Mouse (Mus musculus): Measurements from ENCODE around the gene Dusp8.
A peak's percentile ranks its signal among the peaks of the same experiment; 100 is the strongest.

Gene Dusp8

DNA sequence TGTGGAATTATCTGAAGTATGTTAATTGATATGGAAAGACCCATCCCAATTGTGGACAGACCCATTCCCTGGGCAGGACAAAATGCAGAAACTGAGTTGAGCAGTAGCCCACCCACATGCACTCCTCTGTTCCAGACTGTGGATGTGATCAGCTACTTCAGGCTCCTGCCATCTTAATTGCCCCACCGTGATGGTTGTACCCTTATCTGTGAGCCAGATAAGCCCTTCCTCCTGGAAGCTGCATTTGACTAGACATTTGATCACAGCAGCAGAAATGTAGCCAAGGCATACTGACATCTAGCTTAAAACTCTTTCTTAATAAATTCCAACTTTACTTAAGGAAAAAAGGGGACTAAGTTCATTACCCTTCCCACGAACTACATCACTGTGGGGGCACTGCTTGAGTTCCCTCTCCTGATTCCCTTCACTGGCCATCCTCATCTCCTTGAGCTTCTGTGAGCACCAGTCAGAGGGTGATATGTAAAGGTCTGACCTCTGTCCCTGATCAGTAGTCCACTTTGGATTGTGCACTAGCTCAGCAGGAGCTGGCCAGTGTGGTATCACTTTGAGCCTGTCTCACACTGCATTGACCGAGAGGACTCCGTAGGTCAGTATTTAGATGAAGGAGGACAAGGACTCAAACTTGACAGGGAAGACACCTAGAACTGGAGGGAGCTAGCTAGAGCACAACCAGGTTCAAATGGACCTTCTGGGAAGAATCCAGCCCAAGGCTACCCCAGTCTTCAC is 9.3 kb downstream of the Dusp8 start:
- DNase-seq (ENCODE audit: low read depth, low spot score): no peak

GRCm38 (mm10) chr7:142084820-142085219 is 10.8 kb downstream of the Dusp8 start:
- no peak for DNase-seq (ENCODE audit: low read depth, low spot score)

DNA sequence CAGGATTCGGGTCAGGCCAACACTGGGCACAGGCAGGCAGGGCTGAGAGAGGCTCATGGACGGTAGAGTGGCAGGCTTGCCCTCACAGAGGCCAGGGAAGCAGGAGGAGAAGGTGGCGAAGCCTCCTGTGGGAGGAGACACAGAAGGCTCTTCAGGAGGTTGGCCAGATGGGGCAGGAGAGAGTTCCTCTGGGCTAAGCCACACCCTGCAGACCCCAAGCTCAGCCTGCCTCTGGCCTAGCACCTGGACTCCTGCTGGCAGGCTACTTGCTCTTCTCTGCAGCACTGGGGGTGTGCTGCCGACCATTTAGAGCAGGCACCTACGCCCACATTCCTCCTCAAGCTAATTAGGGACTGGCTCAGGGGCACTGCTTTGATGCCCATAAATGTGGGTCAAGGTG is 11.2 kb downstream of the Dusp8 start:
- DNase-seq (ENCODE audit: low read depth, low spot score): no peak

- no peak for DNase-seq (ENCODE audit: low read depth, low spot score)
These were observed 11.9 kb downstream of the Dusp8 start for GRCm38 (mm10) chr7:142083588-142084317.

GRCm38 (mm10) chr7:142082607-142083006 is 13.0 kb downstream of the Dusp8 start:
- DNase-seq (ENCODE audit: low read depth, low spot score): no peak

DNA sequence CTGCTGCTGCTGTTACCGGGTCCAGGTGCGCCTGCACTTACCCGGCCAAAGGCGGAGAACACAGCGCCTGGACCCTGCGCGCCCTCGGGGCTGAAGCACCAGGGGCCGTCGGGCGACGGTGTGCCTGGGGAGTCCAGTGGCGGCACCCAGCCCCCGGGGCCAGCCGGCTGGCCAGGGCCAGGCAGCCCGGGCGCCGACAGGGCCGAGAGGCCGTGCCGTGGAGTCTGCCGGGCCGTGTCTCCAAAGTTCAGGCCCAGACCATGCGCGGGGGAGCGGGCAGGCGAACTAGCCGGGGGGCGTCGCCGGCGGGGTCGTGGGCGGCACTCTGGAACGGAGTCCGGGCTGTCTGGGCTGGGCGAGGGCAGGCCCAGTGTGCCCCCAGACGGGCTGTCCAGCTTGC is 13.5 kb downstream of the Dusp8 start:
- DNase-seq (ENCODE audit: low read depth, low spot score): no peak

- DNase-seq (ENCODE audit: low read depth, low spot score): no peak
These were observed 13.9 kb downstream of the Dusp8 start for GRCm38 (mm10) chr7:142081736-142082135.

GRCm38 (mm10) chr7:142080876-142081275 is 14.8 kb downstream of the Dusp8 start:
- DNase-seq (ENCODE audit: low read depth, low spot score): no peak

GRCm38 (mm10) chr7:142079365-142079764 is 16.3 kb downstream of the Dusp8 start:
- DNase-seq (ENCODE audit: low read depth, low spot score): no peak

- DNase-seq (ENCODE audit: low read depth, low spot score): no peak
These were observed 18.5 kb downstream of the Dusp8 start for GRCm38 (mm10) chr7:142077138-142077537.

DNA sequence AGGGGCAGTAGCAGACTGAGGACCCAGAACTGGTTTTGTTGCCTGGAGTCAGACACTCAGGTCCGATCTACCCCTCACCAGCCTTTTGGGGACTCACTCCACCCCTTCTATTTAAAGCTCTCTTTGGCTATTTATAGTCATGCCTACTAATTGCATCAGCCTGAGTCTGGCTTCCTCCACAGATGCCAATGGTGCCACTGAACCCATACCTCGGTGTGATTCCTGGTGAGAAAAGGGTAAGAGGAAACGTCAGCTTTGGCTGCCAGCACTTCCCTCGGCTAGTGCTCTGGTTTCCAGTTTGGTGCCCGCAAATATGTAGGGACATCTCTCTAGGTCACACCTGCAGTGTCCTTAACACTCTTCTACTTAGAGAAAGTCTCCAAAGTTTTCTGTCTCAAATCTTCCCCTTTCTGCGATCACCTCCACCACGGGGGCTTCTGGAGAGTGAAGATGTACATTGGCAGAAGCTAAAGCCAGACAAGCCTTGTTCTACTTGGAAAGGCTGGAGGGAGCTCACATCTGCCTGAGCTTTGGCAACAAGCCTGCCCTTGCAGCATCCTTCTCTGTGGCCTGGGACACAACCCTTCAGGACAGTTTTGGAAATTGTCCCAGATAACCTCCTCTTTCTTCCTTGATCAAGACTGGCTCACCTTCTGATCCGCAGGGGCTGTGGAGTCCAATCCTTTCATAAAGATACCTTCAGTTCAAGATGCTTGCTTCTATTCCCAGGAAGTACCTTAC is 21.3 kb downstream of the Dusp8 start:
- DNase-seq (ENCODE audit: low read depth, low spot score): no peak

DNA sequence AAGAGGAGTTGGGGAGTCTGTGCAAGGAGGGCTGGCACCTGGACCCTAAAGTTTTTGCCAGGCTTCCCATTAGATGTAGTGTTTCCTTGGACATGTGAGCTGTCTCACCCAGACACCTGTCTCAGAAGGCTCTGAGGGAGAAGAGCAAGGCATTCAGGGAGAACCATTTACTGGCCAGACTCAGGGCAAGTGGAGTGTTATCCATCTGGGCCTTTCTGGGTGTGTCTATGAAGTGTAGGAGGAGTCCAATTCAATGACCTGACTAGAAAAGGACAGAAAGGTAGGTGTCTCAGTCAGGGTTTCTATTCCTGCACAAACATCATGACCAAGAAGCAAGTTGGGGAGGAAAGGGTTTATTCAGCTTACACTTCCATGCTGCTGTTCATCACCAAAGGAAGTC is 23.9 kb downstream of the Dusp8 start:
- no peak for DNase-seq (ENCODE audit: low read depth, low spot score)

- DNase-seq (ENCODE audit: low read depth, low spot score): no peak
These were observed 24.4 kb downstream of the Dusp8 start for GRCm38 (mm10) chr7:142071212-142071578.

GRCm38 (mm10) chr7:142070458-142071211 is 25.0 kb downstream of the Dusp8 start:
- peak; percentile 57 for DNase-seq (ENCODE audit: low read depth, low spot score)

DNA sequence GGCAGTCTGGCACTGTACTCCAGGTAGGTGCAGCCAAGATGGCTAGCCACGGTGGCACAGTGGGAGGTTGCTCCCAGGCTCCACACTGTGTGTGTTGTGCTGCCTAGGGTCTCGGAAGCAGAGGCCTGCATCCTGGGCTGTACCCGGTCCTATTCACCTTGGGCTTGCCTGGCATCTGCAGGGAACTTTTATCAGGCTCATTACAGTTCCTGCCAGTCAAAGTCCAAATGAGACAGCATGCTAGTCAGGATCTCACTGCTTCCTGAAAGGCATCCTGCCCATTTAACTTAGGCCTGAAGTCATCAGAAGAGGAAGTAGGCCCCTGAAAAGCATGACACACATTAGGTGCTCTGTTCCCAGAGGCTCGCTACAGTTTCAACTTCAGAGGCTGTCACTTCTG is 27.2 kb downstream of the Dusp8 start:
- no peak for DNase-seq (ENCODE audit: low read depth, low spot score)

- peak; percentile 91 for DNase-seq (ENCODE audit: low read depth, low spot score)
These were observed 34.6 kb downstream of the Dusp8 start, which contains the start of gene Mob2 for GRCm38 (mm10) chr7:142060931-142061565. Gene Mob2 (minus strand): TSS chr7:142061065.

GRCm38 (mm10) chr7:142060185-142060930 is 35.3 kb downstream of the Dusp8 start:
- DNase-seq (ENCODE audit: low read depth, low spot score): peak; percentile 29

DNA sequence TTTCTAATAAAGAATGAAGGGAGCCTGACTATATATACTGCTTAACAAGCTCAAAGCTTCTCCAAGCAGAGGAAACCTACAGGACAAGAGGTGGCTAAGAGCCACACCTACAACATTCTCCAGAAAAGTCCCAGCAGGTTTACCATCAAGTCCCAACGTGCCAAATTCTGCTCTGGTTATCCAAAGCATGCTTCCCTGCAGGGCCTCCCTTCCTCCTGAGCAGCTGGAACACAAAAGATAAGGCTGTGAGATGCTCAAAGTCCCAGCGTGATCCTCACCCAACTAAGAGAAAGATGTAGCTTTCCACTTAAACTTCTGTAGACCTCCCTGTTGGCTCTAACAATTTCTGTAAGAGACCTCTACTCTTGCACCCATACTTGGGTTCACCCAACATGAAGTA is 36.6 kb downstream of the Dusp8 start:
- no peak for DNase-seq (ENCODE audit: low read depth, low spot score)

DNA sequence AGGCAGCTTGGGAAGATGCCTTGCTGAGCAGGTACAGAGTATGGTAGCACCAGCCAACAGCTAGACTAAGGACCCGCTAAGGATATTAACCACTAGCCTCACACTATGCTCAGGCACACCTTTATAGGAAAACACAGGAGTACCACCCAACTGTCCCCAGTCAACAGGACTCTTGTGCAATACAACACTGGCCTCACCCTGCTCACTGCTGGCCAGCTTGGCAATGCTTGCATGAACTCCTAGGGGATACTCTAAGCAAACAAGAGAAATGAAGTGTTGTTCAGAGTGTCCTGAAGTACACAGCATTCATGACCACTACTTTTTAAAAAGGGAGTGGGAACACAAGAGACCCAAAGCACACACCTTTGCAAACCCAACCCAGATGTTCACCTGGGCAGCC is 38.5 kb downstream of the Dusp8 start:
- no peak for DNase-seq (ENCODE audit: low read depth, low spot score)

DNA sequence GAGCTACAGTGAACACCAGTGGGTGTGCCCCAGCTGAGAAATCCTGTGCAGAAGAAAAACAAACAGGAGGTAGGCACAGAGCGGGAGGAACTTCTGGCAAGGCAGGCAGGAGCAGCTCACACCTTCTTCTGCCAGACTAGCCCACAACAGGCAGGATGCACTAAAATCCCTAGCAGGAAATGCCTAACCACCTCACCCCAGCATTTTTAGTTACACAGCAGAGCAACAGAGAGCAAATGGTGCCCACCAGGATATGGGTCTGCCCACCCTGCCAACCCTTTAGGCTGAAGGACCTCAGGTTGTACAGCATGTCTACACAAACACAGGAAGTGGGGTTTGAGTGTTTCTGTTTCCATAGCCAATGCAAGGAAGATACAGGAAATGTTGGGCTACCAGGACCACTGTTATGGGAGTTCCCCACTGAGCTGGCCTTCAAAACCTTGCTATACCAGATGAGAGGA is 39.0 kb downstream of the Dusp8 start:
- peak; percentile 79 for DNase-seq (ENCODE audit: low read depth, low spot score)
